ENCODE assay signal across 17 mouse cellular contexts in genomic region chr9:113191163-113191562, GRCm38 (mm10).
"Had no signal": no experiment of that assay in that cellular context is flagged by ENCODE, and none has a peak within 500 bp of the region (broad histone marks: within the 10 kb centered on the region; RNA-seq: fewer than 3 reads in every experiment).

No protein-coding gene starts in this region.

- H3K27ac ChIP-seq: kidney, postnatal 0 days; layer of hippocampus, adult 2 months; limb, embryonic 15.5 days; liver, embryonic 12.5 days; midbrain, embryonic 10.5 days; neural tube, embryonic 15.5 days had no signal

- H3K36me3 ChIP-seq: limb, embryonic 15.5 days; liver, embryonic 12.5 days; midbrain, embryonic 10.5 days; neural tube, embryonic 15.5 days had no signal

- DNase-seq: kidney, adult 11 months; kidney, adult 9 months; kidney, postnatal 36 days; layer of hippocampus, postnatal 36 days; lung, postnatal 10 days; lung, postnatal 4 days; midbrain, embryonic 14.5 days; right cerebral cortex, adult 18-20 months; thymus, postnatal 36 days had no signal

- H3K4me1 ChIP-seq: limb, embryonic 15.5 days; liver, embryonic 12.5 days; midbrain, embryonic 10.5 days; neural tube, embryonic 15.5 days had no signal

- ATAC-seq: liver, embryonic 12.5 days had no signal

- H3K9me3 ChIP-seq: limb, embryonic 15.5 days; midbrain, embryonic 10.5 days; neural tube, embryonic 15.5 days had no signal

- H3K27me3 ChIP-seq: limb, embryonic 15.5 days; liver, embryonic 12.5 days; neural tube, embryonic 15.5 days had no signal

- H3K9ac ChIP-seq: limb, embryonic 15.5 days; liver, embryonic 12.5 days; lung, embryonic 14.5 days; neural tube, embryonic 15.5 days had no signal

- H3K4me2 ChIP-seq: limb, embryonic 15.5 days; liver, embryonic 12.5 days; lung, embryonic 14.5 days; neural tube, embryonic 15.5 days had no signal

- H3K4me3 ChIP-seq: layer of hippocampus, adult 2 months; limb, embryonic 15.5 days; liver, embryonic 12.5 days; midbrain, embryonic 10.5 days; myocyte; neural tube, embryonic 15.5 days had no signal
